Mouse (Mus musculus) myocyte (in vitro differentiated cells): ENCODE data around the gene Eif2s2. TPM values are rescaled to one million over a fixed set of nuclear protein-coding genes. Genes with fewer than 3 reads are reported as not detected.

ENCODE experiments used
- H3K27me3 ChIP-seq: one replicate; pipeline ENCODE4 v1.6.1; 2011; ENCODE audit not compliant: control insufficient read depth, insufficient read depth, insufficient read length
- H3K36me3 ChIP-seq: one replicate; pipeline ENCODE4 v1.6.1; 2011; ENCODE audit not compliant: control insufficient read depth, insufficient read depth
- H3K4me2 ChIP-seq: one replicate; pipeline ENCODE4 v1.6.1; 2011; ENCODE audit warnings: low read depth, control low read depth
- H3K4me3 ChIP-seq: one replicate; pipeline ENCODE4 v1.5.1; 2011; ENCODE audit warnings: mild to moderate bottlenecking, control low read depth, moderate library complexity
- H3K79me2 ChIP-seq: one replicate; pipeline ENCODE4 v1.6.1; 2011; ENCODE audit not compliant: control insufficient read depth, insufficient read depth
- H3ac ChIP-seq: one replicate; pipeline ENCODE4 v1.6.1; 2011; ENCODE audit not compliant: control insufficient read depth, insufficient read length
- CEBPB ChIP-seq: IDR thresholded peaks from 2 replicates; pipeline ENCODE4 v1.6.1; 2011; ENCODE audit warnings: mild to moderate bottlenecking, moderate library complexity; ENCODE audit not compliant: poor library complexity, insufficient read depth, severe bottlenecking
- MAX ChIP-seq: IDR thresholded peaks from one replicate; pipeline ENCODE4 v1.6.1; 2011; ENCODE audit warnings: low read depth, mild to moderate bottlenecking, control low read depth
- MYOD1 ChIP-seq, 3 experiments: IDR thresholded peaks; one replicate each; pipeline ENCODE4 v1.6.1; 2011; ENCODE audit warnings: control low read depth in 2 of 3, low read depth in 2 of 3, mild to moderate bottlenecking in 2 of 3, moderate library complexity in 1 of 3; ENCODE audit not compliant: insufficient read length in 2 of 3, control insufficient read depth in 1 of 3
- MYOG ChIP-seq, 3 experiments: IDR thresholded peaks; one replicate each; pipeline ENCODE4 v1.6.1; 2011; ENCODE audit warnings: control low read depth in 2 of 3, low read depth in 2 of 3, mild to moderate bottlenecking in 2 of 3; ENCODE audit not compliant: insufficient read length in 2 of 3, control insufficient read depth in 1 of 3, insufficient read depth in 1 of 3
- POLR2A ChIP-seq: IDR thresholded peaks from one replicate; pipeline ENCODE4 v1.6.1; 2011; ENCODE audit warnings: low read depth, mild to moderate bottlenecking, control low read depth, moderate library complexity; ENCODE audit not compliant: insufficient read length
- POLR2AphosphoS2 ChIP-seq: IDR thresholded peaks from one replicate; pipeline ENCODE4 v1.6.1; 2011; ENCODE audit warnings: low read depth, control low read depth; ENCODE audit not compliant: insufficient read length
- REST ChIP-seq: IDR thresholded peaks from one replicate; pipeline ENCODE4 v1.6.1; 2011; ENCODE audit warnings: mild to moderate bottlenecking, control low read depth, moderate library complexity; ENCODE audit not compliant: insufficient read depth, insufficient read length
- USF1 ChIP-seq: IDR thresholded peaks from one replicate; pipeline ENCODE4 v1.6.1; 2011; ENCODE audit warnings: low read depth, mild to moderate bottlenecking, control low read depth, moderate library complexity
- polyA plus RNA-seq: library from polyadenylated mRNA; unstranded; fragments of >200 nt; fragmentation: generic; extraction: Trizol; gene quantifications from one replicate; pipeline ENCODE4 v1.2.1, GENCODE M21; 2012; ENCODE audit warnings: missing spikeins

The Eif2s2 gene
- polyA plus RNA-seq, 1 experiment = 143 TPM

- Histone ChIP-seq H3K27me3 (no peaks in the 10 kb centered on the region), H3K4me3 (no peak overlapping the region), H3K4me2 (no peak overlapping the region), H3K36me3 (no peaks in the 10 kb centered on the region), H3K79me2 (peaks cover 98% of the 10 kb centered on the region), H3ac (no peak overlapping the region)
- TF ChIP-seq POLR2A (no peak), REST (no peak)
Measured at GRCm38 (mm10) chr2:154827521-154827920, 65.2 kb downstream of the Eif2s2 start.

- Histone ChIP-seq H3K79me2 (peaks cover 98% of the 10 kb centered on the region), H3K4me3 (no peak overlapping the region), H3K27me3 (no peaks in the 10 kb centered on the region), H3ac (no peak overlapping the region), H3K36me3 (no peaks in the 10 kb centered on the region), H3K4me2 (no peak overlapping the region)
- TF ChIP-seq MYOD1 (IDR thresholded peaks at IDR 0.05; ENCODE audit: control insufficient read depth in 1 of 3, insufficient read length in 2 of 3, low read depth in 2 of 3) = no peak
- no peak for TF ChIP-seq MYOG (IDR thresholded peaks at IDR 0.05; ENCODE audit: control insufficient read depth in 1 of 3, insufficient read depth in 1 of 3, insufficient read length in 2 of 3, low read depth in 2 of 3)
- TF ChIP-seq POLR2AphosphoS2 = no peak
- no peak for TF ChIP-seq REST
- TF ChIP-seq CEBPB = no peak
- TF ChIP-seq USF1 = no peak
- no peak for TF ChIP-seq MAX
Measured at GRCm38 (mm10) chr2:154826054-154826538, 66.6 kb downstream of the Eif2s2 start.

Other genes with a start within 250 kb of the Eif2s2 start
- 172 TPM for gene Chmp4b, start 241.2 kb downstream of the Eif2s2 start, polyA plus RNA-seq
- not detected for gene Gm14214, start 122.9 kb downstream of the Eif2s2 start, polyA plus RNA-seq
- gene Raly, start 101.8 kb downstream of the Eif2s2 start, polyA plus RNA-seq = 379 TPM
- gene a, start 101.5 kb downstream of the Eif2s2 start, polyA plus RNA-seq = not detected
- gene Gm14226, start 125.3 kb upstream of the Eif2s2 start, polyA plus RNA-seq = not detected
- gene Ahcy, start 181.6 kb upstream of the Eif2s2 start, polyA plus RNA-seq = 39.7 TPM
- 8.8 TPM for gene Itch, start 240.6 kb upstream of the Eif2s2 start, polyA plus RNA-seq